Mouse (Mus musculus) stomach, embryonic 14.5 days (tissue): Measurements from ENCODE around the gene Lmo3. TPM values are rescaled to one million over a fixed set of nuclear protein-coding genes. Genes with fewer than 3 reads are reported as not detected.
A peak's percentile ranks its signal among the peaks of the same experiment; 100 is the strongest.

ENCODE experiments used
- ATAC-seq: fragments of 200-750 bp; cut with Nextera tagmentation; 2 replicates; pipeline ENCODE4 v1.8.0; 2017; ENCODE audit warnings: low read depth, moderate TSS enrichment; ENCODE audit not compliant: insufficient number of reproducible peaks, insufficient read depth, low FRiP score
- H3K27ac ChIP-seq: fragments of 300-500 bp; sonication (generic); 2 replicates; pipeline ENCODE4 v1.5.1; 2014; ENCODE audit warnings: mild to moderate bottlenecking, low read length, moderate library complexity, mixed read lengths
- H3K27me3 ChIP-seq: fragments of 300-500 bp; sonication (generic); 2 replicates; pipeline ENCODE4 v1.6.1; 2014; ENCODE audit warnings: low read length, control low read depth, mixed read lengths; ENCODE audit not compliant: control insufficient read depth, insufficient read depth
- H3K36me3 ChIP-seq: fragments of 300-500 bp; sonication (generic); 2 replicates; pipeline ENCODE4 v1.6.1; 2014; ENCODE audit warnings: mild to moderate bottlenecking, control low read depth, low read length, moderate library complexity, mixed read lengths; ENCODE audit not compliant: control insufficient read depth, insufficient read depth
- H3K4me1 ChIP-seq: fragments of 300-500 bp; sonication (generic); 2 replicates; pipeline ENCODE4 v1.6.1; 2014; ENCODE audit warnings: low read length, control low read depth, mixed read lengths; ENCODE audit not compliant: control insufficient read depth, insufficient read depth
- H3K4me2 ChIP-seq: fragments of 300-500 bp; sonication (generic); replicated peaks from 2 replicates; pipeline ENCODE4 v1.6.1; 2014; ENCODE audit warnings: low read depth, low read length, control low read depth
- H3K4me3 ChIP-seq: fragments of 300-500 bp; sonication (generic); 2 replicates; pipeline ENCODE4 v1.5.1; 2014; ENCODE audit warnings: low read depth, low read length, control low read depth
- H3K9ac ChIP-seq: fragments of 300-500 bp; sonication (generic); replicated peaks from 2 replicates; pipeline ENCODE4 v1.6.1; 2014; ENCODE audit warnings: low read depth, mild to moderate bottlenecking, control low read depth, low read length, moderate library complexity, mixed read lengths
- H3K9me3 ChIP-seq: fragments of 300-500 bp; sonication (generic); 2 replicates; pipeline ENCODE4 v1.6.1; 2016; ENCODE audit warnings: low read depth, low read length, control low read depth; ENCODE audit not compliant: control insufficient read depth
- WGBS: fragments of 180-500 bp; shearing (Covaris S2); extraction: QIAGEN DNeasy Blood & Tissue Kit; methylation state at CpG from one replicate; pipeline ENCODE4 v1.1.7; 2014; 5-methylcytosine and 5-hydroxymethylcytosine counted together
- polyA plus RNA-seq: library from polyadenylated mRNA; unstranded; fragments of >200 nt; fragmentation: Nextera tagmentation; extraction: Ambion mirVana; gene quantifications from 2 replicates; pipeline ENCODE4 v1.2.1, GENCODE M21; 2014

Gene Lmo3
- polyA plus RNA-seq, 1 experiment from 2014 or later: 5.4 TPM

GRCm38 (mm10) chr6:138563416-138563815 is 18.4 kb downstream of the Lmo3 start:
- Histone ChIP-seq H3K27ac (no peak overlapping the region), H3K36me3 (no peaks in the 10 kb centered on the region), H3K9me3 (no peaks in the 10 kb centered on the region), H3K4me3 (no peak overlapping the region), H3K9ac (no peak overlapping the region), H3K4me1 (no peaks in the 10 kb centered on the region), H3K4me2 (no peak overlapping the region), H3K27me3 (no peaks in the 10 kb centered on the region)
- 78% methylated on average over 2 of the region's 2 CpGs for WGBS
- ATAC-seq: no peak

DNA sequence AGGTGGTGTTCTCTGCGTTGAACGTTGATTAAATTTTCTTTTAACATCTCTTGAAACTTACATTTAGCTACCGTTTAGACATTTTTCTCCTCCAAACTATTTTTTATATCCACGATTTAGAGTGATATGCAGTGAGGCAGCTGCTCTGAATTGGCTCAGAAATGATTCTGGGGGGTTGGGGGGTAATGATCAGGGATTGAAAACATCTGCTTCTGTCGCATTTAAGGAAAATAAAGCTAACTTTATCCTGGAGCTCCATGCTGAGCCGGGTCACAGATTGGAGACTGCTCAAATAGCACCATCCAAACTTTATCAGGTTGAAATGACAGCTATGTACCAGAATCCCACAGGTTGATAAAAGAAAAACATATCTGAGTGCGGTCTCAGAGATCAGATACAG is 29.6 kb downstream of the Lmo3 start:
- Histone ChIP-seq H3K4me3 (no peak overlapping the region), H3K27ac (no peak overlapping the region), H3K9me3 (no peaks in the 10 kb centered on the region), H3K36me3 (no peaks in the 10 kb centered on the region), H3K4me2 (no peak overlapping the region), H3K4me1 (no peaks in the 10 kb centered on the region), H3K9ac (no peak overlapping the region), H3K27me3 (no peaks in the 10 kb centered on the region)
- 45% methylated on average over 7 of the region's 7 CpGs for WGBS
- no peak for ATAC-seq

GRCm38 (mm10) chr6:138534879-138535278 is 46.9 kb downstream of the Lmo3 start:
- Histone ChIP-seq H3K27ac (no peak overlapping the region), H3K4me3 (no peak overlapping the region), H3K27me3 (no peaks in the 10 kb centered on the region), H3K4me2 (no peak overlapping the region), H3K36me3 (no peaks in the 10 kb centered on the region), H3K9ac (no peak overlapping the region), H3K4me1 (no peaks in the 10 kb centered on the region), H3K9me3 (no peaks in the 10 kb centered on the region)
- no peak for ATAC-seq
- whole genome bisulfite sequencing: 77% methylated on average over 2 of the region's 2 CpGs

DNA sequence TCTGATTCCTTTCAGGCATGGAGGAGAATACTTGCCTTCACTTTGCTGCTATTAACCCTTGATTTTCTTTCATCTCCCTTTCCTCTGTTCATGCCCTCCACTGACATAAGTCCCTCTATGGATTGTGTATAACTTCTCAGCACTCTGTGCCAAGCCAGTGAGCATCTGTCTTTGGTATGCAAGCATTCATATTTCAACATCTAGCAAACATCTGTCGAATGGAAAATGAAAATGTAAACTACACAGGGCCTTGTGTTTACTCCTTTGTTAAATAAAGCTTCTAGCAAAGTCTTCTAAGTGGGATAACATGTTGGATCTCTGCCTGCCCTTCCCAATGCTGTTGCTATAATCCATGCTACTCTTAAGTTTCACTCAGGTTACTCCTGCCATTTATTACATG is 75.1 kb downstream of the Lmo3 start:
- WGBS: 22% methylated on average over 1 of the region's 1 CpGs
- Histone ChIP-seq H3K9ac (no peak overlapping the region), H3K4me3 (no peak overlapping the region)

DNA sequence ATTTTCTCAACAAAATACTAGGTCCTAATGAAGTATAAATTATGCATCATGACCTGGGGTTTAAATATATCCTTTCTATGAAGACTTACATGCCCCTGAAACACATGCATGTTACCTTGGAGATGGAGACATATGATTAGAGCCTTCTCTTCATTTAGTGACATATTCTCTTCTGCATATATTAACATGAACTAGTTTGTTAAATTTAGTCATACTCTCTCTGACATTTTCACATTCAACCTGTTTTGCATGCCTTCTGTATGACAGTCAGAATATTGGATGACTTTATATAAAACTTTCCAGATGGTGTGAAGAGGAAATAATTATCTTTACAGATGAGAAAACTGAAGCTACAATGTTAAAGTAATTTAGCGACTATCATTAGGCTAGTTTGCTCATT is 77.8 kb downstream of the Lmo3 start:
- no peak overlapping the region for H3K9ac ChIP-seq
- no peaks in the 10 kb centered on the region for H3K27me3 ChIP-seq
- H3K4me3 ChIP-seq: no peak overlapping the region
- no peak overlapping the region for H3K27ac ChIP-seq
- WGBS: 88% methylated on average over 1 of the region's 1 CpGs
- ATAC-seq: no peak
- H3K4me1 ChIP-seq: peaks cover 3% of the 10 kb centered on the region; the same call in 1 of the 2 replicates
- H3K36me3 ChIP-seq: no peaks in the 10 kb centered on the region
- H3K4me2 ChIP-seq: no peak overlapping the region
- H3K9me3 ChIP-seq: no peaks in the 10 kb centered on the region

More for the DNA sequence above, 75.1 kb downstream of the Lmo3 start:
- ATAC-seq: peak; percentile 58; the same call in 1 of the 2 replicates
- no peaks in the 10 kb centered on the region for H3K36me3 ChIP-seq
- no peaks in the 10 kb centered on the region for H3K9me3 ChIP-seq
- H3K4me2 ChIP-seq: no peak overlapping the region
- no peaks in the 10 kb centered on the region for H3K27me3 ChIP-seq
- peaks cover 3% of the 10 kb centered on the region; the same call in 1 of the 2 replicates for H3K4me1 ChIP-seq
- H3K27ac ChIP-seq: no peak overlapping the region

DNA sequence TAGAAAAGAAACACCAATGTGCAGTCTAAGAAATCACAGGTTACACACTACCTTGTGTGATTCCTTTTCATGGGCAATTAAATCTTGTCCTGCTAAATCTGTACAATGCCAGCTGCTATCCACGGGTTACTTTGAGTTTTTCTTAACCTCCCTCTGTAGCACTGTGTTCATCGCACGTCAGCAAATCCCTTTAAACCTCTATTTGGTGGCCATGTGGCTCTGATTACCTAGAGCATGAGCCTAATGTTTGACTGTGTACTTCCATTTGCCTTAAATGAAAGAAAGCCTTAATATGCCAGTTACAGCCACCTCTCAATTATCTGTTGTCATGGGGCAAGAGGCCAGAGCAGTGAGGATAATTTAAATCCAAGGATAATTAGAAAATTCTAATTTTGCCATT is 98.9 kb downstream of the Lmo3 start:
- no peaks in the 10 kb centered on the region for H3K9me3 ChIP-seq
- no peak for ATAC-seq
- no peak overlapping the region for H3K4me3 ChIP-seq
- no peaks in the 10 kb centered on the region for H3K27me3 ChIP-seq
- H3K9ac ChIP-seq: no peak overlapping the region
- WGBS: 88% methylated on average over 3 of the region's 3 CpGs
- no peaks in the 10 kb centered on the region for H3K4me1 ChIP-seq
- no peak overlapping the region for H3K4me2 ChIP-seq
- H3K36me3 ChIP-seq: no peaks in the 10 kb centered on the region
- H3K27ac ChIP-seq: no peak overlapping the region

DNA sequence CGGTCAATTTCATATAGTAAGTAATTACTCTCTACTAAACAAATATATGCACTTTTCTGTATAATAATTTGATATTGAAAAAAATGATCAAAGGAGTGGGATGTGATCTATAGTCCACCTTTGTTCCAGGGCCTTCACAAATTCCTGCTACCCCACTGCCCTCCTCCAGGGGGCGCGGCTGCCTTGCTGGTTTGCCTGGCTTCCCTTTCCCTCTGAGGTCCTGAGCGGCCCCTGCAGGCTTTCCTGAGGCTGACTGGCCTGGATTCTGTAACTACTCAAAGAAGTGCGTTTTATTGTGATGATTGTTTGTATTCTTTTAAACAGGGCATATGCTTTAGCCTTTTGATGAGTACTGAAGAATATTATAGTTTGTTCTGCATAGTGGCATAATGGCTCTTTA is 104.2 kb downstream of the Lmo3 start:
- H3K9ac ChIP-seq: no peak overlapping the region

GRCm38 (mm10) chr6:138469204-138469603 is 112.6 kb downstream of the Lmo3 start:
- Histone ChIP-seq H3K36me3 (no peaks in the 10 kb centered on the region), H3K9ac (no peak overlapping the region), H3K4me1 (no peaks in the 10 kb centered on the region), H3K27me3 (no peaks in the 10 kb centered on the region), H3K9me3 (no peaks in the 10 kb centered on the region), H3K4me3 (no peak overlapping the region), H3K27ac (no peak overlapping the region), H3K4me2 (no peak overlapping the region)
- no peak for ATAC-seq
- WGBS: 59% methylated on average over 4 of the region's 4 CpGs

More for the DNA sequence above, 104.2 kb downstream of the Lmo3 start:
- Histone ChIP-seq H3K4me1 (no peaks in the 10 kb centered on the region), H3K4me2 (no peak overlapping the region), H3K27ac (no peak overlapping the region), H3K9me3 (no peaks in the 10 kb centered on the region), H3K36me3 (no peaks in the 10 kb centered on the region), H3K27me3 (no peaks in the 10 kb centered on the region), H3K4me3 (no peak overlapping the region)
- ATAC-seq: no peak
- WGBS: 15% methylated on average over 5 of the region's 5 CpGs

DNA sequence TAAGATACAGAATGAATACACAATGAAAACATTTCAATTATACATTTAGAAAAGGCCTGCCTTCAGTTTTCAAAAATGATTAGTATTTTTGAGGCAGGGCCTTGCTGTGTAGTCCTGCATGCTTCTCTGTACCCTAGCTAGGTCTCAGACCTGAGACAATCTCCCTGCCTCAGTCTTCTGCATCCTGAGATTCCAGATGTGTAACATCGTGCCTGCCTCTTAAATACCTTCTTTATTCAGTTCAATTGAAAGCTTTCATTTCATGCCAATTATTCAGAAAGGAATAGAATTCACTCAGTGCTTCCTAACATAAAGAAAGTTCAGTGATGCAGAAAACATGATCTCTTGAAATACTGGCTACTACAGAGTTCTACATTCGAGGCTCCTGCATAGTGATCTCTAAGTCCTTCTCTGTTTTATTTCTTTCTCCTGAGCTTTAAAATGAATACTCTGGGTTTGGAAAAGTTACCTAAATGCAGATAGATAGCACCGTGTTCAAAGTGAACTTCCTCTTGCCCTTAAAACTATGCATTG is 137.2 kb downstream of the Lmo3 start:
- Histone ChIP-seq H3K4me1 (no peaks in the 10 kb centered on the region), H3K4me2 (no peak overlapping the region), H3K27ac (no peak overlapping the region), H3K27me3 (no peaks in the 10 kb centered on the region), H3K9me3 (no peaks in the 10 kb centered on the region), H3K9ac (no peak overlapping the region), H3K36me3 (no peaks in the 10 kb centered on the region), H3K4me3 (no peak overlapping the region)
- 81% methylated on average over 3 of the region's 3 CpGs for WGBS
- ATAC-seq: no peak
